Mouse (Mus musculus): Measurements from ENCODE around the gene Parp6.

DNA sequence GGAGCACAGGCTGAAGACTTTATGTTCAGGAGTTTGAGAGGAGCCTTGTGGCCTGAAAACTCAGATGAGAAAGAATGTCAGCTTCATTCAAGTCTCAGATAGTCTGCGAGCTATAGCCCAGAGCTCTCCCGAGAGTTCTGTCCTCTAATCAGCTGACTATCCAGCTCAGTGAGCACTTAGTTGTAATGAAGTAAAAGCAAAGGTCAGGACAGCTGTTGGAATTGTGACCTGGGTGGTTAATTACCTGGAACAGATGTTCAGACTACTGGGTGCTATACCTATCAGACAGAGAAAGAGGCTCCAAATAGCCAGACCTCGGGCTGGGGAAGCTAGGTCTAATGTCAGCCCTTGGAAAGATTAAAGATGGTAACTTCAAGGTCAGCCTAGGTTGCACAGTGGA lies 46.9 kb downstream of the Parp6 start:
- TF ChIP-seq CTCF (IDR thresholded peaks at IDR 0.05; ENCODE audit: low read depth) (no peak), EP300 (IDR thresholded peaks at IDR 0.05; ENCODE audit: low read depth) (no peak)
